ENCODE assay signal across 22 mouse cellular contexts in the genomic region with DNA sequence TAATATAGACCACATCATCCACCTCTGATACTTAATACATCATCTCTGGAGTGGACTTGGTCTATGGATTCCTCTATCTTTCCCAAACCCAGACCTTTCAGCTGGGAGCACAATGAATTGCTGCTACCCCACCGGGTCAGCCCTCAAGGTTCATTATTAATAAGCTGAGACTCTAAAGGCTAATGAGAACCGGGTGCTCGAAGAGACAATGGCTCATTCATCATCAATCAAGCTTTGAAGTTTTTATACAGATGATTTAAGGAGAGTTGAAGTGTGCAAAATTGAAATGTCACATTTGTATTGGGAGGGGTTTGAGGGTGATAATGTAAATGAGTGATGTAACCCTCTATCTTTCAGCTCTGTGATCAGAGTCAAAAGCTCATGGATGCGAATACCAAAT.
DNase-seq lines count a peak whose midpoint lies in the region; ATAC-seq lines count a peak whose summit lies in the region.
"Had no signal": no experiment of that assay in that cellular context is flagged by ENCODE, and none has a peak within 500 bp of the region (broad histone marks: within the 10 kb centered on the region; RNA-seq: fewer than 3 reads in every experiment).

No protein-coding gene starts in this region.

- H3K4me1 ChIP-seq in forebrain, embryonic 12.5 days = peaks cover 8% of the 10 kb centered on the region
- H3K4me1 ChIP-seq in forebrain, embryonic 16.5 days (replicated peaks; ENCODE audit: control insufficient read depth, insufficient read depth, low read length) = no peaks in the 10 kb centered on the region; the same call in 1 of the 2 replicates
- no peaks in the 10 kb centered on the region for H3K4me1 ChIP-seq in neural tube, embryonic 11.5 days (ENCODE audit: control insufficient read depth, insufficient read depth, low read length)
- 0 out of 2 replicates have a peak, but pooled peaks cover 4% of the 10 kb centered on the region for H3K4me1 ChIP-seq in neural tube, embryonic 15.5 days
- no peaks in the 10 kb centered on the region for H3K4me1 ChIP-seq in forebrain, embryonic 14.5 days (ENCODE audit: control insufficient read depth, insufficient read depth, low read length)
- H3K4me1 ChIP-seq: heart, embryonic 13.5 days had no signal

- no peaks in the 10 kb centered on the region for H3K36me3 ChIP-seq in forebrain, embryonic 12.5 days (replicated peaks)
- no peaks in the 10 kb centered on the region for H3K36me3 ChIP-seq in forebrain, embryonic 16.5 days (ENCODE audit: control insufficient read depth, insufficient read depth)
- no peaks in the 10 kb centered on the region for H3K36me3 ChIP-seq in neural tube, embryonic 11.5 days (ENCODE audit: control insufficient read depth, insufficient read depth, low read length)
- no peaks in the 10 kb centered on the region for H3K36me3 ChIP-seq in neural tube, embryonic 15.5 days
- no peaks in the 10 kb centered on the region for H3K36me3 ChIP-seq in forebrain, embryonic 14.5 days (ENCODE audit: control insufficient read depth, insufficient read depth, low read length)
- H3K36me3 ChIP-seq: heart, embryonic 13.5 days had no signal

- H3K4me2 ChIP-seq in forebrain, embryonic 12.5 days = no peak overlapping the region
- no peak overlapping the region for H3K4me2 ChIP-seq in forebrain, embryonic 16.5 days (ENCODE audit: low read length)
- H3K4me2 ChIP-seq in neural tube, embryonic 11.5 days (ENCODE audit: low read depth) = no peak overlapping the region
- H3K4me2 ChIP-seq in neural tube, embryonic 15.5 days = no peak overlapping the region
- H3K4me2 ChIP-seq in forebrain, embryonic 14.5 days (ENCODE audit: low read length) = no peak overlapping the region
- H3K4me2 ChIP-seq: heart, embryonic 13.5 days had no signal

- no peak overlapping the region for H3K4me3 ChIP-seq in forebrain, embryonic 12.5 days (replicated peaks)
- H3K4me3 ChIP-seq in forebrain, embryonic 16.5 days (replicated peaks; ENCODE audit: low read length) = no peak overlapping the region
- H3K4me3 ChIP-seq in neural tube, embryonic 11.5 days (ENCODE audit: low read depth, low read length) = no peak overlapping the region
- H3K4me3 ChIP-seq in neural tube, embryonic 15.5 days (replicated peaks) = no peak overlapping the region
- H3K4me3 ChIP-seq in forebrain, embryonic 14.5 days (ENCODE audit: low read depth, low read length) = no peak overlapping the region
- H3K4me3 ChIP-seq: heart, embryonic 13.5 days; layer of hippocampus, adult 2 months had no signal

- H3K9me3 ChIP-seq in forebrain, embryonic 12.5 days = no peaks in the 10 kb centered on the region
- no peaks in the 10 kb centered on the region for H3K9me3 ChIP-seq in forebrain, embryonic 16.5 days (ENCODE audit: control insufficient read depth, low read length)
- H3K9me3 ChIP-seq in neural tube, embryonic 11.5 days (ENCODE audit: control insufficient read depth, low read length) = no peaks in the 10 kb centered on the region
- no peaks in the 10 kb centered on the region for H3K9me3 ChIP-seq in neural tube, embryonic 15.5 days (replicated peaks)
- no peaks in the 10 kb centered on the region for H3K9me3 ChIP-seq in forebrain, embryonic 14.5 days (replicated peaks; ENCODE audit: control insufficient read depth, low read length)
- H3K9me3 ChIP-seq: heart, embryonic 13.5 days had no signal

- WGBS in forebrain, embryonic 12.5 days = 23% methylated on average over 4 of the region's 4 CpGs
- WGBS in forebrain, embryonic 16.5 days = 14% methylated on average over 4 of the region's 4 CpGs
- 35% methylated on average over 4 of the region's 4 CpGs for WGBS in neural tube, embryonic 11.5 days
- 17% methylated on average over 4 of the region's 4 CpGs for WGBS in neural tube, embryonic 15.5 days
- 10% methylated on average over 4 of the region's 4 CpGs for WGBS in forebrain, embryonic 14.5 days

- no peaks in the 10 kb centered on the region for H3K27me3 ChIP-seq in forebrain, embryonic 12.5 days
- H3K27me3 ChIP-seq in forebrain, embryonic 16.5 days (replicated peaks; ENCODE audit: control insufficient read depth, insufficient read depth, low read length) = no peaks in the 10 kb centered on the region
- no peaks in the 10 kb centered on the region for H3K27me3 ChIP-seq in neural tube, embryonic 11.5 days (ENCODE audit: control insufficient read depth, insufficient read depth, low read length)
- H3K27me3 ChIP-seq in neural tube, embryonic 15.5 days (replicated peaks) = no peaks in the 10 kb centered on the region
- H3K27me3 ChIP-seq in forebrain, embryonic 14.5 days (replicated peaks; ENCODE audit: control insufficient read depth, insufficient read depth, low read length) = no peaks in the 10 kb centered on the region
- H3K27me3 ChIP-seq: heart, embryonic 13.5 days had no signal

- no peak overlapping the region for H3K27ac ChIP-seq in forebrain, embryonic 12.5 days
- no peak overlapping the region for H3K27ac ChIP-seq in forebrain, embryonic 16.5 days (ENCODE audit: low read length)
- no peak overlapping the region for H3K27ac ChIP-seq in neural tube, embryonic 11.5 days (ENCODE audit: low read depth, low read length)
- H3K27ac ChIP-seq in neural tube, embryonic 15.5 days (replicated peaks) = no peak overlapping the region
- H3K27ac ChIP-seq in forebrain, embryonic 14.5 days (ENCODE audit: low read depth, low read length) = no peak overlapping the region
- H3K27ac ChIP-seq: heart, embryonic 13.5 days; layer of hippocampus, adult 2 months had no signal

- peak; percentile 21 for DNase-seq in neural tube, embryonic 11.5 days (ENCODE audit: low spot score)
- peak; percentile 34 for DNase-seq in forebrain, embryonic 14.5 days (ENCODE audit: low spot score)
- peak; percentile 79 for DNase-seq in retina, embryonic 14.5 days (ENCODE audit: low spot score)
- DNase-seq in spleen, postnatal 4 days (ENCODE audit: low spot score in 2 of 2) = no peak
- no peak for DNase-seq in layer of hippocampus, postnatal 14 days (ENCODE audit: low spot score in 2 of 2)
- DNase-seq: B cell, adult 2 months; cerebellum, adult 9-11 months; gastrocnemius, postnatal 10 days; heart, adult 18-20 months; heart, postnatal 36 days; kidney, adult 8-10 months; kidney, postnatal 14 days; left cerebral cortex, postnatal 4 days; liver; liver, postnatal 0 days; lung, postnatal 10 days; thymus, postnatal 36 days had no signal

- H3K9ac ChIP-seq in forebrain, embryonic 12.5 days = no peak overlapping the region
- no peak overlapping the region for H3K9ac ChIP-seq in forebrain, embryonic 16.5 days (replicated peaks; ENCODE audit: low read depth, low read length)
- no peak overlapping the region for H3K9ac ChIP-seq in neural tube, embryonic 11.5 days (ENCODE audit: low read length)
- no peak overlapping the region for H3K9ac ChIP-seq in neural tube, embryonic 15.5 days (replicated peaks)
- no peak overlapping the region for H3K9ac ChIP-seq in forebrain, embryonic 14.5 days (ENCODE audit: low read length)
- H3K9ac ChIP-seq: heart, embryonic 13.5 days; liver, postnatal 0 days had no signal

- ATAC-seq in forebrain, embryonic 12.5 days (ENCODE audit: low FRiP score) = peak; percentile 67; the same call in 1 of the 2 replicates
- no peak for ATAC-seq in forebrain, embryonic 16.5 days
- peak; percentile 68 for ATAC-seq in neural tube, embryonic 11.5 days (ENCODE audit: insufficient read depth, low FRiP score, low TSS enrichment)
- ATAC-seq in neural tube, embryonic 15.5 days (ENCODE audit: low FRiP score) = no peak
- peak; percentile 32; the same call in 1 of the 2 replicates for ATAC-seq in forebrain, embryonic 14.5 days
- ATAC-seq: liver, postnatal 0 days had no signal

Comparison
In these comparisons a context has a peak if more than half of its experiments do, and no peak if none do; other contexts are left out.
1. ATAC-seq: peak in forebrain, embryonic 12.5 days (single experiment), neural tube, embryonic 11.5 days (single experiment) and forebrain, embryonic 14.5 days (single experiment); none in forebrain, embryonic 16.5 days (single experiment) and neural tube, embryonic 15.5 days (single experiment).
2. DNase-seq: peak in neural tube, embryonic 11.5 days (single experiment), forebrain, embryonic 14.5 days (single experiment) and retina, embryonic 14.5 days (single experiment); none in spleen, postnatal 4 days (0 of 2) and layer of hippocampus, postnatal 14 days (0 of 2).